Mouse (Mus musculus): ENCODE data around the gene Psmc3.

The Psmc3 gene

DNA sequence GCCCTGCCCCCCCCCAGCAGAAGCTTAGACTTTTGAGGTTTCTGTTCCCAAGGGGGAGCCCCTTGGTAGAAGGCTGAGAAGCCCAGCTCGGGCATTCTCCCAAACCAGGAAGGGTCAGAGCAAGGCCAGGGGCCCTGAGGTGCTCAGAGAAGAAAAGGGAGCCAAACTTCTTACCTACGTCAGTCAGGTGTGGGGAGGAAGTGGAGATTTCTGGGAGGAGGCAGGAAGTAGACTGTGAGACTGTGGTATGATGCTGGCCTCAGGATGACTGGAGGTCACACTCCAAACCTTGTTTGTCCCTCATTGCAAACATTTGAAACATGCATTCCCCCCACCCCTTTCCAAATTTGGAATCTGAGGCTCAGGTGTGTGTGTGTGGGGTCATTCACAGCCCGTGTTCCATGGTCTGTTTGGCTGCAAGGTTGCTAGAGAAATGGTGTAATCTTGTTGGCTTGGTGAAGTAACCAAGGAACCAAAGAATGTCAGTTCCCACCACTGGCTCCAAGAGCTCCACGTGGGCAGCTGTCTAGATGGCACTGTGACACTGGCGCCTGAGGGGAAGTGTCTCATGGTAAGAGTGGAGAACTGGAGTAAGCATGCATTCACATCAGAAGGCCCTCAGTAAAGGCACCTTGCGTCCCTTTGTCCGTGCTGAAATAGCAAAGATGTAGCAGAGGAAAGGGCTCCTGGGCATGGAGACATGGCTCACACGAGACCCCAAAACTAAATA is 27.1 kb downstream of the Psmc3 start:
- TF ChIP-seq CTCF (conservative IDR thresholded peaks at IDR 0.05; ENCODE audit: low read length), result no peak
- TF ChIP-seq NANOG (IDR thresholded peaks at IDR 0.05; ENCODE audit: borderline replicate concordance, low read length), result no peak
- TF ChIP-seq POU5F1 (IDR thresholded peaks at IDR 0.05; ENCODE audit: borderline replicate concordance, low read length), result no peak
- Histone ChIP-seq H3K36me3 (ENCODE audit: insufficient read depth, low read length) (no peaks in the 10 kb centered on the region), H3K4me1 (replicated peaks; ENCODE audit: low read depth, low read length) (peaks cover 34% of the 10 kb centered on the region), H3K27me3 (ENCODE audit: insufficient read depth, low read length) (peaks cover 82% of the 10 kb centered on the region), H3K4me3 (replicated peaks; ENCODE audit: low read length) (no peak overlapping the region), H3K9me3 (ENCODE audit: low read length) (no peaks in the 10 kb centered on the region)

DNA sequence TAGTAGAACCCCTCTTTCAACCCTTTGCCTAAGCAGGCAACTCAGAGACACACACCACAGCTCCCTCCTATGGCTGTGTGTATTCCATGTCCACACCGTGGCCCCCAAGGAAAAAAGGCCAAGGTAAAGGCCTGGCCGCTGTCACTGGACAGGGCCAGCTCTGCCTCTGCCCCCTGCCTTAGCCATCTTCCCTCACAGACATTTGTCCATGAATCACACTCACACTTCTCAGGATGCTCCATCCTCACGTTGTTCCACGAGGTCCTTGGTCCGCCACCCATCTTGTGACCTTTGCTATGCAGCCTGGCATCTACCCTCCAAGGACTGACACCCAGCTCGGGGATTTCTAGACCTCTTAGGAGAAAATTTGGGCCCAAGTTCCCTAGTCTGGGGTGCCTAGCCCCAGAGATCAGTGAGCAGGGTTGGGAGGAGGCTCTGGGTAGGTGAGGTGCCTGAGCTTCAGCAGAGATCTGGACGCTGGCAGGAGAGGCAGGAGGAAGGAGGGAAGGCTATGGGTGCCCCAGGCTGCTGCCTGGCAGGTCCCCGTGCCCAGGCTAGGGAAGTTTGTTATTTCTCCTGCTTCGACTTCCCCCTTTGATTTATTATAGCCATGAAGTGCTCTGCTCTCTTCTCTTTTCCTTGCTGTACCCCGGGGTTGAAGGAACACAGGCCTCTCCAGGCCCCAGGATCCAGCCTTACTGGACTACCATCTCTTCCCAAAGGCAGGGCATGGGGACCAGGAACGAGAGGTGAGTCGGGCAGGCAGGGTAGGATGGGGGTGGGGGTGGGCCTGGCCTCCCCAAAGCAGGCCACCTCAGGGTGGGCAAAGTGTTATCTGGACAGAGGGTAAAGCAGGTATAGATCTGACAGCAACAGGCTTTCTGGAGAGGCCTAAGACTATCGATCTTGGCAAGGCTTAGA is 28.2 kb downstream of the Psmc3 start, which contains the start of gene Spi1:
Spi1 (plus strand) TSS at position 616 of the 921 bp plus-strand sequence.
- Histone ChIP-seq H3K4me1 (replicated peaks; ENCODE audit: low read depth, low read length) (peaks cover 41% of the 10 kb centered on the region), H3K36me3 (ENCODE audit: insufficient read depth, low read length) (no peaks in the 10 kb centered on the region), H3K9me3 (ENCODE audit: low read length) (no peaks in the 10 kb centered on the region), H3K4me3 (replicated peaks; ENCODE audit: low read length) (no peak within 1 kb of the TSS), H3K27me3 (ENCODE audit: insufficient read depth, low read length) (peaks cover 91% of the 10 kb centered on the region)
- TF ChIP-seq NANOG (IDR thresholded peaks at IDR 0.05; ENCODE audit: borderline replicate concordance, low read length), result no peak
- TF ChIP-seq POU5F1 (IDR thresholded peaks at IDR 0.05; ENCODE audit: borderline replicate concordance, low read length), result no peak
- TF ChIP-seq CTCF (conservative IDR thresholded peaks at IDR 0.05; ENCODE audit: low read length), result no peak

GRCm38 (mm10) chr2:91082844-91083243 is 29.0 kb downstream of the Psmc3 start:
- H3K27me3 ChIP-seq (ENCODE audit: insufficient read depth, low read length), result peaks cover 90% of the 10 kb centered on the region
- H3K4me1 ChIP-seq (replicated peaks; ENCODE audit: low read depth, low read length), result peaks cover 38% of the 10 kb centered on the region
- no peak overlapping the region for H3K4me3 ChIP-seq (replicated peaks; ENCODE audit: low read length)
- H3K36me3 ChIP-seq (ENCODE audit: insufficient read depth, low read length), result no peaks in the 10 kb centered on the region
- no peak for TF ChIP-seq CTCF (conservative IDR thresholded peaks at IDR 0.05; ENCODE audit: low read length)
- TF ChIP-seq POU5F1 (IDR thresholded peaks at IDR 0.05; ENCODE audit: borderline replicate concordance, low read length), result no peak
- no peak for TF ChIP-seq NANOG (IDR thresholded peaks at IDR 0.05; ENCODE audit: borderline replicate concordance, low read length)
- H3K9me3 ChIP-seq (ENCODE audit: low read length), result no peaks in the 10 kb centered on the region

DNA sequence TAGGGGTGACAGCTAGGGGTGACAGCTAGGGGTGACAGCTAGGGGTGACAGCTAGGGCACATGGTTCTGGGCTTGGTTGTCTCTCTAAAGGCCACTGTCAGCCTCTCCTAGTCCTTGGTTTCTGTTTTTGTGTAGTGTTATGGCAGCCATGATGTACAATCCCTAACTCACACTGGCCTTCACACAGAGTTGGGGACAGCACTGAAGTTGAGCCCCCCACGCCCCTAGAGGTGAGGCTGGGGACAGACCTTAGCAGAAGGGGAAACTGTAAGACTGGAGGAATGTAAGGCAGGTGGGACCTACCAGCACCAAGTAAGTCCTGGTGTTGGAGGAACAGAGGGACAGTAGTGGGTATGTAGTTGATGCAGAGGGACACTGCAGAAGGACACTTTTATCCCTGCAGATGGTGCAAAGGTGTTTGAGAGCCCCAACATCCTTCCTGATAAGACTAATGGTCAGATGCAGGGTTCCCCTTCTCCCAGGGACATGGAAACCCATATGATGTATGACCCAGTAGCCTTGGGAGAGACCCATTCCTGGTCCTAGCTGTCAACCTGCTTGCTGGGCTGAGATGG is 29.6 kb downstream of the Psmc3 start:
- H3K9me3 ChIP-seq (ENCODE audit: low read length), result no peaks in the 10 kb centered on the region
- TF ChIP-seq POU5F1 (IDR thresholded peaks at IDR 0.05; ENCODE audit: borderline replicate concordance, low read length), result no peak
- no peak for TF ChIP-seq CTCF (conservative IDR thresholded peaks at IDR 0.05; ENCODE audit: low read length)
- TF ChIP-seq NANOG (IDR thresholded peaks at IDR 0.05; ENCODE audit: borderline replicate concordance, low read length), result no peak
- H3K4me3 ChIP-seq (replicated peaks; ENCODE audit: low read length), result no peak overlapping the region
- no peaks in the 10 kb centered on the region for H3K36me3 ChIP-seq (ENCODE audit: insufficient read depth, low read length)
- peaks cover 87% of the 10 kb centered on the region for H3K27me3 ChIP-seq (ENCODE audit: insufficient read depth, low read length)
- peaks cover 32% of the 10 kb centered on the region for H3K4me1 ChIP-seq (replicated peaks; ENCODE audit: low read depth, low read length)

GRCm38 (mm10) chr2:91084179-91084820 is 30.5 kb downstream of the Psmc3 start:
- Histone ChIP-seq H3K4me1 (replicated peaks; ENCODE audit: low read depth, low read length) (peaks cover 25% of the 10 kb centered on the region), H3K27me3 (ENCODE audit: insufficient read depth, low read length) (peaks cover 80% of the 10 kb centered on the region), H3K9me3 (ENCODE audit: low read length) (no peaks in the 10 kb centered on the region), H3K4me3 (replicated peaks; ENCODE audit: low read length) (0 out of 2 replicates have a peak overlapping the region, but pooled peaks have one; percentile 7), H3K36me3 (ENCODE audit: insufficient read depth, low read length) (no peaks in the 10 kb centered on the region)
- TF ChIP-seq POU5F1 (IDR thresholded peaks at IDR 0.05; ENCODE audit: borderline replicate concordance, low read length), result no peak
- TF ChIP-seq CTCF (conservative IDR thresholded peaks at IDR 0.05; ENCODE audit: low read length), result no peak
- TF ChIP-seq NANOG (IDR thresholded peaks at IDR 0.05; ENCODE audit: borderline replicate concordance, low read length), result no peak

GRCm38 (mm10) chr2:91085494-91086391 is 31.9 kb downstream of the Psmc3 start:
- peaks cover 25% of the 10 kb centered on the region for H3K4me1 ChIP-seq (replicated peaks; ENCODE audit: low read depth, low read length)
- H3K9me3 ChIP-seq (ENCODE audit: low read length), result no peaks in the 10 kb centered on the region
- no peak overlapping the region for H3K4me3 ChIP-seq (replicated peaks; ENCODE audit: low read length)
- no peaks in the 10 kb centered on the region for H3K36me3 ChIP-seq (ENCODE audit: insufficient read depth, low read length)
- TF ChIP-seq CTCF (conservative IDR thresholded peaks at IDR 0.05; ENCODE audit: low read length), result no peak
- no peak for TF ChIP-seq NANOG (IDR thresholded peaks at IDR 0.05; ENCODE audit: borderline replicate concordance, low read length)
- no peak for TF ChIP-seq POU5F1 (IDR thresholded peaks at IDR 0.05; ENCODE audit: borderline replicate concordance, low read length)
- peaks cover 65% of the 10 kb centered on the region for H3K27me3 ChIP-seq (ENCODE audit: insufficient read depth, low read length)
